Mouse (Mus musculus) stomach, embryonic 14.5 days (tissue): ENCODE data around the gene Tst. TPM values are rescaled to one million over a fixed set of nuclear protein-coding genes. Genes with fewer than 3 reads are reported as not detected.

Source experiments
- ATAC-seq: fragments of 200-750 bp; cut with Nextera tagmentation; 2 replicates; pipeline ENCODE4 v1.8.0; 2017; ENCODE audit warnings: low read depth, moderate TSS enrichment; ENCODE audit not compliant: insufficient number of reproducible peaks, insufficient read depth, low FRiP score
- H3K27ac ChIP-seq: fragments of 300-500 bp; sonication (generic); 2 replicates; pipeline ENCODE4 v1.5.1; 2014; ENCODE audit warnings: mild to moderate bottlenecking, low read length, moderate library complexity, mixed read lengths
- H3K27me3 ChIP-seq: fragments of 300-500 bp; sonication (generic); 2 replicates; pipeline ENCODE4 v1.6.1; 2014; ENCODE audit warnings: low read length, control low read depth, mixed read lengths; ENCODE audit not compliant: control insufficient read depth, insufficient read depth
- H3K36me3 ChIP-seq: fragments of 300-500 bp; sonication (generic); 2 replicates; pipeline ENCODE4 v1.6.1; 2014; ENCODE audit warnings: mild to moderate bottlenecking, control low read depth, low read length, moderate library complexity, mixed read lengths; ENCODE audit not compliant: control insufficient read depth, insufficient read depth
- H3K4me1 ChIP-seq: fragments of 300-500 bp; sonication (generic); 2 replicates; pipeline ENCODE4 v1.6.1; 2014; ENCODE audit warnings: low read length, control low read depth, mixed read lengths; ENCODE audit not compliant: control insufficient read depth, insufficient read depth
- H3K4me2 ChIP-seq: fragments of 300-500 bp; sonication (generic); replicated peaks from 2 replicates; pipeline ENCODE4 v1.6.1; 2014; ENCODE audit warnings: low read depth, low read length, control low read depth
- H3K4me3 ChIP-seq: fragments of 300-500 bp; sonication (generic); 2 replicates; pipeline ENCODE4 v1.5.1; 2014; ENCODE audit warnings: low read depth, low read length, control low read depth
- H3K9ac ChIP-seq: fragments of 300-500 bp; sonication (generic); replicated peaks from 2 replicates; pipeline ENCODE4 v1.6.1; 2014; ENCODE audit warnings: low read depth, mild to moderate bottlenecking, control low read depth, low read length, moderate library complexity, mixed read lengths
- H3K9me3 ChIP-seq: fragments of 300-500 bp; sonication (generic); 2 replicates; pipeline ENCODE4 v1.6.1; 2016; ENCODE audit warnings: low read depth, low read length, control low read depth; ENCODE audit not compliant: control insufficient read depth
- WGBS: fragments of 180-500 bp; shearing (Covaris S2); extraction: QIAGEN DNeasy Blood & Tissue Kit; methylation state at CpG from one replicate; pipeline ENCODE4 v1.1.7; 2014; 5-methylcytosine and 5-hydroxymethylcytosine counted together
- polyA plus RNA-seq: library from polyadenylated mRNA; unstranded; fragments of >200 nt; fragmentation: Nextera tagmentation; extraction: Ambion mirVana; gene quantifications from 2 replicates; pipeline ENCODE4 v1.2.1, GENCODE M21; 2014

Tst gene
- polyA plus RNA-seq, 1 experiment from 2014 or later: 38.6 TPM

- no peak overlapping the region for H3K27ac ChIP-seq
- H3K36me3 ChIP-seq: no peaks in the 10 kb centered on the region
- no peak overlapping the region for H3K4me3 ChIP-seq
- H3K4me1 ChIP-seq: no peaks in the 10 kb centered on the region
- ATAC-seq: no peak
- H3K4me2 ChIP-seq: no peak overlapping the region
- no peaks in the 10 kb centered on the region for H3K9me3 ChIP-seq
- no peaks in the 10 kb centered on the region for H3K27me3 ChIP-seq
- 0% methylated on average over 1 of the region's 1 CpGs for WGBS
- no peak overlapping the region for H3K9ac ChIP-seq
Measured at GRCm38 (mm10) chr15:78354958-78355357, 50.7 kb downstream of the Tst start.

- no peaks in the 10 kb centered on the region for H3K27me3 ChIP-seq
- no peak overlapping the region for H3K4me3 ChIP-seq
- no peaks in the 10 kb centered on the region for H3K36me3 ChIP-seq
- H3K4me2 ChIP-seq: no peak overlapping the region
- no peaks in the 10 kb centered on the region for H3K9me3 ChIP-seq
- no peak overlapping the region for H3K9ac ChIP-seq
- 54% methylated on average over 3 of the region's 3 CpGs for WGBS
- H3K27ac ChIP-seq: no peak overlapping the region
- no peak for ATAC-seq
- H3K4me1 ChIP-seq: no peaks in the 10 kb centered on the region
Measured at GRCm38 (mm10) chr15:78351586-78352165, 54.0 kb downstream of the Tst start.

Other genes starting within 250 kb of the Tst start
- gene Ift27, start 231.8 kb downstream of the Tst start, polyA plus RNA-seq: 85.6 and 97.3 TPM in 2 replicates
- not detected in 2 replicates for gene Pvalb, start 199.5 kb downstream of the Tst start, polyA plus RNA-seq
- gene Ncf4, start 161.1 kb downstream of the Tst start, polyA plus RNA-seq: 3.2 and 5.0 TPM in 2 replicates
- 0.19 and 0.42 TPM in 2 replicates for gene Csf2rb2, start 100.2 kb downstream of the Tst start, polyA plus RNA-seq
- gene Csf2rb, start 80.2 kb downstream of the Tst start, polyA plus RNA-seq: 1.6 and 2.3 TPM in 2 replicates
- not detected in 2 replicates for gene Tex33, start 10.0 kb downstream of the Tst start, polyA plus RNA-seq
- 3.2 and 4.4 TPM in 2 replicates for gene Mpst, start 509 bp upstream of the Tst start, polyA plus RNA-seq
- gene Kctd17, start 22.7 kb upstream of the Tst start, polyA plus RNA-seq: 38.9 and 39.4 TPM in 2 replicates
- 0.50 and 0.52 TPM in 2 replicates for gene Tmprss6, start 62.7 kb upstream of the Tst start, polyA plus RNA-seq
- gene Il2rb, start 89.4 kb upstream of the Tst start, polyA plus RNA-seq: 0.34 and 0.41 TPM in 2 replicates
- gene C1qtnf6, start 125.5 kb upstream of the Tst start, polyA plus RNA-seq: 38.8 and 42.0 TPM in 2 replicates
- 0.12 TPM in 1 of 2 replicates, not detected in the other for gene Sstr3, start 138.8 kb upstream of the Tst start, polyA plus RNA-seq
- 9.4 and 15.9 TPM in 2 replicates for gene Rac2, start 166.9 kb upstream of the Tst start, polyA plus RNA-seq
- gene Cyth4, start 191.1 kb upstream of the Tst start, polyA plus RNA-seq: 4.0 and 5.9 TPM in 2 replicates